Mouse (Mus musculus) layer of hippocampus, adult 2 months (tissue): ENCODE results near the gene Fmo5. TPM values are rescaled to one million over a fixed set of nuclear protein-coding genes. Genes with fewer than 3 reads are reported as not detected.

Experiments
- DNase-seq, 2 experiments: peaks; one replicate each; pipeline ENCODE4 v3.0.0; 2022; ENCODE audit warnings: low spot score in 2 of 2
- H3K27ac ChIP-seq: fragments of 200-600 bp; 2 replicates; pipeline ENCODE4 v1.8.1; 2022
- H3K4me3 ChIP-seq: fragments of 200-600 bp; 2 replicates; pipeline ENCODE4 v1.8.1; 2022; ENCODE audit warnings: mild to moderate bottlenecking
- CTCF ChIP-seq: fragments of 200-600 bp; conservative IDR thresholded peaks from 2 replicates; pipeline ENCODE4 v1.8.1; 2022; ENCODE audit warnings: antibody characterized with exemption, mild to moderate bottlenecking, moderate library complexity
- total RNA-seq, 2 experiments: library from RNA; stranded (reverse); gene quantifications; 2 replicates each; pipeline ENCODE4 v1.2.3; 2021

Gene Fmo5
- total RNA-seq, 2 experiments from 2014 or later = 3.5 to 5.0 TPM

- no peak within 1 kb of the TSS for H3K27ac ChIP-seq
- H3K4me3 ChIP-seq = no peak within 1 kb of the TSS
- DNase-seq = no peak
- no peak for TF ChIP-seq CTCF
Observed at GRCm38 (mm10) chr3:97674644-97675110, 46.1 kb downstream of the Fmo5 start, which contains the start of gene Gm17651. Gm17651 (minus strand) TSS chr3:97674694.

GRCm38 (mm10) chr3:97676126-97676525 is 47.5 kb downstream of the Fmo5 start:
- DNase-seq = no peak
- H3K4me3 ChIP-seq = no peak overlapping the region
- TF ChIP-seq CTCF = no peak
- no peak overlapping the region for H3K27ac ChIP-seq

- Histone ChIP-seq H3K4me3 (no peak overlapping the region), H3K27ac (no peak overlapping the region)
- no peak for DNase-seq
- no peak for TF ChIP-seq CTCF
Observed at GRCm38 (mm10) chr3:97678416-97678815, 49.8 kb downstream of the Fmo5 start.

- H3K27ac ChIP-seq = peak overlapping the region; percentile 77
- peak; percentile 89 for TF ChIP-seq CTCF
- DNase-seq = peak; percentile 73 to 79
- peak overlapping the region; percentile 61 for H3K4me3 ChIP-seq
Observed at GRCm38 (mm10) chr3:97680631-97681320, 52.2 kb downstream of the Fmo5 start.

- TF ChIP-seq CTCF = peak; percentile 88
- DNase-seq = peak; percentile 70 to 71
- Histone ChIP-seq H3K27ac (peak overlapping the region; percentile 77), H3K4me3 (peak overlapping the region; percentile 61)
Observed at GRCm38 (mm10) chr3:97681321-97682158, 52.9 kb downstream of the Fmo5 start.

DNA sequence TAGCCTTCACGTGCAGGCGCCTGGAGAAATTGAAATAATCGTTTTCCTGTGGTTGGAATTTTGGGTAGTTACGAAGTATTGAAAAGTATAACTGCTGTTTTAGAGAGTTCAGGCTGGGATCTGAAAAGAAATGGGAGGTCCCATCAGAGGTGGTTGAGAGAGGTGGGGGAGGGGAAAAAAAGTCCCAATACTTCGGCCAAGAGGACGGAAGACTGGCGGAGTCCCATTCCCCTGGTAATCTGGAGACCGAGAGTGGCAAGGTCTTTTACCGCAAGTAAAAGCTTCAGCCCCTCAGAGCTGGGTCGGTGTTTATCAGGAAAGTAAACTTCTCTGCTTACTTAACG is 53.5 kb downstream of the Fmo5 start:
- H3K4me3 ChIP-seq = peak overlapping the region; percentile 61
- no peak overlapping the region for H3K27ac ChIP-seq
- DNase-seq = no peak
- TF ChIP-seq CTCF = no peak; the same call in 1 of the 2 replicates

GRCm38 (mm10) chr3:97682576-97682975 is 54.0 kb downstream of the Fmo5 start:
- Histone ChIP-seq H3K4me3 (no peak overlapping the region), H3K27ac (no peak overlapping the region)
- TF ChIP-seq CTCF = no peak
- no peak for DNase-seq

DNA sequence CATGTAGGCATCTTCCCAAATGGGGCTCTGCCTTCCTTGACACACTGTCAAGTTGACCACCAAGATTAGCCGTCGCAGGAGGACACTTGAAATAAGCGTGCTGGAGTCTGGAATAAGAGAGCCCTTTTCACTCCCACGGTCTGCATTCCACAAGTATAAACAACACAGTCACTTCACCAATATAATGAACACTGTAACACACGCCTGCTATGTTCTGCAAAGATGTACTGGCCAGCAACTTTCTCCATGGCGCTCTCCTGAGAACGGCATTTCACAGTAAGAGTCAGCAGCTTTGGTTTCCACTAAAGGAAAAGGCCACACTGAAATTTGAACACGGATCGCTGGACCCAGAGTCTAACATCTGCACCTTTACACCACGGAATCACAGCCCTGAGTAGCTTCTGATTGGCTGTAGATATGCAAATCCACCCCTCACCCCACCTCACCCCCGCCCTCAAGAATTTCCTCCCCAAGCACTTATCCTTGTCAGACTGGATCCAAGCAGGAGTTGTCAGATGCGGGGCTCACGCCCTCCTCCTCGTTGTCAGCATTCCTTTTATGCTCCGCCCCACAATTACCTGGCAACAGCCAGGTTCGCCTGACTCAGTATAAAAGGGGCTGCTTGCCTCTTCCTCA is 55.1 kb downstream of the Fmo5 start:
- Histone ChIP-seq H3K27ac (no peak overlapping the region), H3K4me3 (no peak overlapping the region)
- DNase-seq = no peak
- TF ChIP-seq CTCF = no peak

DNA sequence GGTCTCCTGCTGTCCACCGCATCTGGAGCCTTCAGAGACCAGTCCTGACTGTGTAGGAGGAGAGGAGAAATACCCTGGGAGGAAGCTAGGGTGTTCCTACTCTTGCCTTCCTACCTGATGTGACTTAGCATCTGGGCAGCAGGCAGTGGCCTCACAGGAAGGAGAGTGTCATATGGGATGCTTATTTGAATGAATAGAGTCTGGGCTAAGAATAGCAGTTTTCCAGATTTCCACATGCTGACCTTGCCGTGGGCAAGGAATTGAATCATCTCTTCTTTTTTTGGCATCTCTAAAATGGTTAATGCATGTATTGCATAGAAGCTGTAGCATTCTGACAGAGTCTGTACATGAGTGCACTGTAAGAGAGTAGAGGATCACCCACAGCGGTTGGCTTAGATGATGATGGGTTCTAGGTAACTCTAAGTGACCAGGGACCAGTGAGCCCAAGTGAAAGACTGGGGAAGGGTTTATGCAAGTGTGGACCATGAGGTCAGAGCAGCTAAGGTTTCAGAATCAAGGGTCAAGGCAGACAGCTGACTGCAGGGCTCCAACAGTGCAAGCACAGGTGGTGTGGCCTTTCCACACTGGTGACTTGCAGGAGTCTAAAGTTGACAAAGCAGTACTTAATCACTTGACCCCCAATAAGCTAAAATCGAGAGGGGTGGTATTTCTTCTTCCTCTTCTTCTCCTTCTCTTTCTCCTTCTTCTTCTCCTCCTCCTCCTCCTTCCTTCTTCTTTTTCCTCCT is 57.9 kb downstream of the Fmo5 start:
- H3K4me3 ChIP-seq = no peak overlapping the region
- TF ChIP-seq CTCF = no peak
- no peak overlapping the region for H3K27ac ChIP-seq
- no peak for DNase-seq

DNA sequence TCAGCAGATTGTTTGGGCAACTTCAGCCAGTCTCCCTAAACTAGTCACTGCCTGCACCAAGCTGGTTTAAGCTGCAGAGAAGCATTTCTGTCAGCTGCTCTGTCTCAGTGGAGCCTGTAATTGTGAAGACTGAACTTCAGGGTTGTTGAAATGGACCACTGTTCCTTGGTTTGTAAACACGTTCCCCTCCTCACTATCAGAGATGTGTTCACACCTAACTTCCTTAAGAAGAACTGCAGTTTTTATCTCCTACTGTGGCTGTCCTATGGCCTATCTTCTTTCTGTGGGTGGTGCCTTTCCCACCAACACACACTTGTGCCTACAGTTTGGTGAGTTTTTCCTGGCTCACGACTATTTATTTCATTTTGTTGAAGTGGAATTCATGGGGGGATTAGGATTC is 60.7 kb downstream of the Fmo5 start:
- DNase-seq = no peak
- no peak for TF ChIP-seq CTCF
- Histone ChIP-seq H3K27ac (no peak overlapping the region), H3K4me3 (no peak overlapping the region)

DNA sequence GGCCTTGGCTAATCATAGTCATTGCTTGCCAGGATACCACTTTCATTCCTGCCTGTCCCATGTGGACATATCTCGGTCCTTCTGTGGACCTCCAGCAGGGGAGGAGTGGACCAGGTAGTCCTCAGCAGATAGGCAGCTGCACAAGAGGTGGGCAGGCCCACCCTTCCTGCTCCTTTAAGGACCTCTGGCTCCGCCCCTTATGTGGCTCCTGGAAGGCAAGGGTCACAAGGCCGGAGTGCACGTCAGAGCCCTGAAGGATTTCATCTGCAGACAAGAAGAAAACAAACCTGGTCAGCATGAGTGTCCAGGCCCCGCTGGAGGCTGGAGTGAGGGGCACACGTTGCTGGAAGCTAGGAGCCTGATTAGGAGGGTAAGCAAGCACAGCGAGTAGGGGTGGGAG is 62.0 kb downstream of the Fmo5 start:
- Histone ChIP-seq H3K27ac (peak overlapping the region; percentile 46; the same call in 1 of the 2 replicates), H3K4me3 (no peak overlapping the region)
- TF ChIP-seq CTCF = no peak
- no peak for DNase-seq

GRCm38 (mm10) chr3:97691443-97692017 is 62.9 kb downstream of the Fmo5 start:
- Histone ChIP-seq H3K27ac (peak overlapping the region; percentile 46; the same call in 1 of the 2 replicates), H3K4me3 (no peak overlapping the region)
- no peak for TF ChIP-seq CTCF
- DNase-seq = no peak
